Mouse (Mus musculus) thymus, postnatal 0 days (tissue): Measurements from ENCODE around the gene Iqgap1. TPM values are rescaled to one million over a fixed set of nuclear protein-coding genes. Genes with fewer than 3 reads are reported as not detected.

Experiments
- DNase-seq: peaks from one replicate; pipeline ENCODE4 v3.0.0-alpha.2; 2015; ENCODE audit warnings: low spot score
- polyA plus RNA-seq: library from polyadenylated mRNA; unstranded; fragments of >200 nt; fragmentation: Nextera tagmentation; extraction: Ambion mirVana; gene quantifications from 2 replicates; pipeline ENCODE4 v1.2.1, GENCODE M21; 2015

Gene Iqgap1
- 87.5 and 104 TPM in 2 replicates for polyA plus RNA-seq

DNA sequence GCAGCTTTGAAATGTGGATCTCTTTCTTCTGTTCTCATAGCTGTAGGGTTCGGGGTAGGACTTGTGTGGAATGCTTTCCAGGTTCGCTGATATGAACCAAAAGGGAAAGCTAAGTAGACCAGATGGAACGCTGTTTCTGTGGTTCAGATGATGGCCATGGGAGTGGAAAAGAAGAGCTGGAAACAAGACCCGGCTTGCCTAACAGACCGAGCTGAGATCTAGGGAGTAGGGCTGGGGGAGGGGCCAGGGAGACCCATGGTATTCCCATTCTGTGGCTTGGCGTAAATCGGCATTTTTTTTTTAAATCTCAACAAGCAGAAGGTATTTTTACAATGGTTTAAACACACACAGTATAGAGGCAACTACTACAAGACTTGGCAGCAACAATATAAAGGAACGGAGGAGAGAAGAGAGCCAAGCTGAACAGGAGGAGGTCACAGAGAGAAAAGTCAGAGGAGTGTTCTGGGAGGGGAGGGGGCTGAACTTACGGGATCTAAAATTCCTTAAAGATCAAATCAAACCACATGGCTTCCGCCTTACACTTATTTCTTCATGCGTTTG lies at the start of gene Iqgap1:
TSS of gene Iqgap1 (minus strand) at position 132 of the 561 bp plus-strand sequence.
- DNase-seq = no peak

- DNase-seq = no peak
These were observed 47.9 kb upstream of the Iqgap1 start for GRCm38 (mm10) chr7:80873631-80874030.

- no peak for DNase-seq
These were observed 47.3 kb upstream of the Iqgap1 start for GRCm38 (mm10) chr7:80873038-80873437.

DNA sequence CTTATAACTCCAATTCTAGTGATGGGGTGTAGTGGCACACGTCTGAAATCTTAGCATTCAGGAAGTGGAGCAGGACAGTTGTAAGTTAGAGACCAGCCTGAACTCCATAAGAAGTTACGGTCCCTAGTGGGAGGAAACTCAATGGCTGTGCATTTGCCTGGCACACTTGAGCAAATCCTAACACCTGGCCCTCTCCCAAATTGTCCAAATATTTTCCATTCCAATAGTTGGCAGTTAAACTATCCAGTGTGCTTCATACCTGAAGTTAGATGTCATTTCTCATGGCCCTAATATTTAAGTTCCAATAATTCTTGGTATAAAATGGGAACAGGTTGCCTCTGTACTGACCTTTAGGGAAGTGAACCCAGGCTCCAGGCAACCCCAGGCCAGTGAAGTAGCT lies 42.9 kb upstream of the Iqgap1 start:
- DNase-seq = no peak

GRCm38 (mm10) chr7:80866514-80867147 lies 40.9 kb upstream of the Iqgap1 start:
- no peak for DNase-seq

- peak; percentile 56 for DNase-seq
These were observed 39.7 kb upstream of the Iqgap1 start for GRCm38 (mm10) chr7:80865521-80865920.

DNA sequence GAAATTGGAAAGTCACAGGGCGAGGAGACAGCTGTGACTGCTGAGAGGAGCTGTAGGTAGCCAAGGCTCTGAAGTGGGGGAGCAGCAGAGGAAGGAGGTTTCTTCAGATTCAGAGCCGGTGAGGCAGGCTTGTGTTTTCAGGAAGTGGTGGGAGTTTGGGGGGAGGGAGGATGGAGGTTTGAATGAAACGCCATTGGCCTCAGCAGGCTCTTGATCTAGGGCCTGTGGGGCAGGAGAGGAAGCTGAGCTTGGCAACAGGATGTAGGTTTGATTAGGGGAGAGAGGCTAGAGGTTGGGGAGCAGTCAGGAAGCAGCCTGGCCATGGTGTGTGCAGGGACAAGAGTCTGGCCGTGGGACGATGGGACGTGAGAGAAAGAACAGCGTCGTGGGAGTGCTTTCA lies 39.1 kb upstream of the Iqgap1 start:
- DNase-seq = peak; percentile 92

DNA sequence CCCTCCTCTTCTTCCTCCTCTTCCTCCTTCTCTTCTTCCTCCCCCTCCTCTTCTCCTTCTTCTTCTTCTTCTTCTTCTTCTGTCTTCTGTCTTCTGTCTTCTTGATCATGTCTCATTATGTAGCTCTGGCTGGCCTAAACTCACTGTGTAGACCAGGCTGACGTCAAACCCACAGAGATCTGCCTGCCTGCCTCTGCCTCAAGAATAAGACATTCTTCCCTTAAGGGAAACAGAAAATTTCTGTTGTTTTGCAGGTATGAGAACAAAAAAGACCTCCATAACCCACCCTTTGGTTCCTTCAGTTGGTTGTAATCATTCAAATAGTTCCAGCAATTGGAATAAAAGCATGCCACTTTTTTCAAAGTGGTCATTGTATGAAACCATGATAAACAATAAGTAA lies 38.4 kb upstream of the Iqgap1 start:
- DNase-seq = no peak

GRCm38 (mm10) chr7:80863520-80863919 lies 37.7 kb upstream of the Iqgap1 start:
- no peak for DNase-seq

GRCm38 (mm10) chr7:80862475-80862874 lies 36.7 kb upstream of the Iqgap1 start:
- DNase-seq = no peak

- peak; percentile 94 for DNase-seq
These were observed 35.0 kb upstream of the Iqgap1 start, which contains the start of gene Zscan2 for GRCm38 (mm10) chr7:80860729-80861274. Gene Zscan2 (plus strand): TSS chr7:80860920.

- DNase-seq = peak; percentile 83
These were observed 34.5 kb upstream of the Iqgap1 start for GRCm38 (mm10) chr7:80860227-80860626.

- DNase-seq = peak; percentile 70
These were observed 31.4 kb upstream of the Iqgap1 start for GRCm38 (mm10) chr7:80857181-80857580.

GRCm38 (mm10) chr7:80855316-80855715 lies 29.5 kb upstream of the Iqgap1 start:
- no peak for DNase-seq

- DNase-seq = no peak
These were observed 27.4 kb upstream of the Iqgap1 start for GRCm38 (mm10) chr7:80853218-80853617.

- DNase-seq = no peak
These were observed 24.7 kb upstream of the Iqgap1 start for GRCm38 (mm10) chr7:80850520-80850919.

- peak; percentile 76 for DNase-seq
These were observed 23.9 kb upstream of the Iqgap1 start for GRCm38 (mm10) chr7:80849710-80850109.

DNA sequence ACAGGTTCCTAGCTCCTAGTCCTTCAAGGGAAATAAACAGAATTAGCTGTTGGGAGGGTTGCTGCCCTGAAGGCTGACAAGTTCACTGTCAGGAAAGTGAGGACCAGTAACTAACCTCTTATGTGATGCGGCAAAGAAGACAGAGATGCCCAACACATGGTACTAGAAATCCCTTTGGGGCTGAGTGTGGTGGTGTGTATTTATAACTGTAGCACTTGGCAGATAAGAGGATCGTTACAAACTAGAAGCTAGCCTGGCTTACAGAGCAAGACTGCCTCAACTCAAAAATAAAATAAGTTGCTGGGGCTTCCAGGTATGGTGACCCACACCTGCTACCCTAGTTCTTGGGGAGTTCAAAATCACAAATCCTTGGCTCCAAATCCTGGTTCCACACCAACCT lies 23.5 kb upstream of the Iqgap1 start:
- DNase-seq = no peak

- no peak for DNase-seq
These were observed 20.9 kb upstream of the Iqgap1 start for GRCm38 (mm10) chr7:80846709-80847108.

GRCm38 (mm10) chr7:80846280-80846678 lies 20.5 kb upstream of the Iqgap1 start:
- DNase-seq = no peak

DNA sequence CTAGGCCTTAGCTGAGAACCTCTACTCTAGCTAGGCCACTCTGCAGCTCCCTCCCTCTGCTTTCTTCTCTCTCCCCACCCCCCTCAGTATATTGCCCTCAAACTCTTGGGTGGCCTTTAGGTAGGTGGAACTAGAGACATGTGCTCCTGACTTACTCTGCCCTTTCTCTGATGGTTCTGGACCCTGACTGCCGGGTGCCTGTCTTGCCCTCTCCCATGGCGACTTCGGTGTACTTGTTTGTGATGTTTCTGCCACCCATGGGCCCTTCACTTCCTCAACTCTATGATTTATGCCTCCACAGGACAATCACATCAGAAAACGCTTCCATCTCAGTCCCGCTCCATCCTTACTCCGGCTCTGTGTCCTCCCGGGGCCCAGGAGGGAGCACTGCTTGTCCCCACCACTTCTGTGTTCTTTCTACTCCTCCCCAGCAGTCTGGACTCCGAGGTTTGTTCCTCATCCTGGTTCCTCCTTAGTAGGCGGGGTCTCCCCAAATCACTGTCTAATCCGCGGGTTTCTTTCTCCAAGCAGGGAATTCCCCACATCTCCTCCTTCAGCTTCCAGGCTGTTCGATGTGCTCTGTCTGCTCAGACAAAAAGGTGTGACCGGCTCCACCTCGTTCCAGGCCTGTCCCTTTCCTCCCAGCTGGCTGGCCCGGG lies 20.0 kb upstream of the Iqgap1 start:
- DNase-seq = no peak

DNA sequence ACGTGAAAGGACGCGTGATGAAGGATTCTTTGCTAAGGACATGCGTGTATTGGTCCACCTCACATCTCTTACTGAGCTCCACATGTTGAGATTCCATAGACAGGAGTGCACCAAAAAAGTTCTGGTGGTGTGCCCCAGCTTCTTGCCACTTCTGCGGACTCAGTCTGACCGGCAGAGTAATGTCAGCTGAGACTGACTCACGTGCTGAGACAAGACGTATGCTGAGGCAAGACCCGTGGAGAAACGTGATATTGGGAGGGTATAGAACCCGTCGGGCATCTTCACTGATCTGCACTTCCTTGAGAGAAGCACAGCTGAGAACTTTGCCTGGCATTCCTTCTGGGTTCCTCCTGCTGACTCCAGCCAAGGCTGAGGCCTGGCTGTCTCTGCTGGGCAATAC lies 18.9 kb upstream of the Iqgap1 start:
- no peak for DNase-seq
